Mouse (Mus musculus): ENCODE data around the gene Mfsd4a. TPM values are rescaled to one million over a fixed set of nuclear protein-coding genes. Genes with fewer than 3 reads are reported as not detected.

Mfsd4a gene
- polyA plus RNA-seq, 1 experiment from 2014 or later = 10.4 TPM

DNA sequence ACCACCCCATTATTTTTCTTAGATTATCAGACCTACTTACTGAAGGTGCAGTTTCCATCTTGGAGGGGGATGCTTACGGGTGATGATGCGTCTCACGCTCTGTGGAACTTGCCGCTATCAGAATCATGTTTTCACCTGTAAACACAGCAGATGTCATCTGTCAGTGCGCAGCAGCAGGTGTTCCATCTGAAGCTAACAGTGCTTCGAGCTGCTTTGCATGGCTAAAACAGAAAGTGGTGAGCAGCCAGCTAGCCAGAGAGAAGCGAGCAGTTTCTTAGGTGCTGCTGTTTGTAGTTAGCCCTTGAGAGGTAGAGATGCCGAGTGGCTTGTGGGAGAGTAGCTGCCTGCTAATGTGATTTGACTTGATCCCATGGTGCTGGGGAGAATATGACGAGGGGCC lies 39.4 kb downstream of the Mfsd4a start:
- ATAC-seq (ENCODE audit: low FRiP score) (no peak), DNase-seq (ENCODE audit: low spot score) (no peak)
- H3K27ac ChIP-seq = no peak overlapping the region
- no peaks in the 10 kb centered on the region for H3K4me1 ChIP-seq (replicated peaks; ENCODE audit: control insufficient read depth, insufficient read depth, low read length)
- H3K36me3 ChIP-seq (replicated peaks; ENCODE audit: control insufficient read depth, insufficient read depth) = peaks cover 64% of the 10 kb centered on the region
- H3K27me3 ChIP-seq (ENCODE audit: control insufficient read depth, insufficient read depth, low read length) = no peaks in the 10 kb centered on the region
- H3K4me3 ChIP-seq (replicated peaks; ENCODE audit: low read length) = no peak overlapping the region
- no peaks in the 10 kb centered on the region for H3K9me3 ChIP-seq (ENCODE audit: control insufficient read depth, low read length)
- 90% methylated on average over 9 of the region's 9 CpGs for WGBS
- H3K4me2 ChIP-seq (replicated peaks) = no peak overlapping the region
- no peak overlapping the region for H3K9ac ChIP-seq

DNA sequence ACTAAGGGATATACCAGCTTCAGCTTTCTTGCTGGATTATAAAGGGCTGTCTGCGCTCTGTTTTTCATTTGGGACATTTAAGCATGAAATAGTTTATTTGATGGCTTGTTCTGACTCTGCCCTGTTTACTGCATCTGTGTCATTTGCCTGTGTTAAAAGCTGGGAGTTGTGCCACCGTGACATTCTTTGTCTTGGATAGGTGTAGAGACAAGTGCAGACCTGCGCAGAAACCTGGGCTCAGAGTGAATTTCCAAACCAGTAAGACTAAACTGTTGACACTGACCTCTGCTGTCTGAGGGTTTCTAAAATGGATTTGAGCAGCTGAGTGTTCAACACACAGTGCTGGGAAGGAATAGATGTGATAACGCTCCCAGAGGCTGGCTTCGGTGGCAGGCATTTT lies 39.9 kb downstream of the Mfsd4a start:
- Histone ChIP-seq H3K27me3 (ENCODE audit: control insufficient read depth, insufficient read depth, low read length) (no peaks in the 10 kb centered on the region), H3K36me3 (replicated peaks; ENCODE audit: control insufficient read depth, insufficient read depth) (peaks cover 64% of the 10 kb centered on the region), H3K4me1 (replicated peaks; ENCODE audit: control insufficient read depth, insufficient read depth, low read length) (no peaks in the 10 kb centered on the region), H3K9me3 (ENCODE audit: control insufficient read depth, low read length) (no peaks in the 10 kb centered on the region), H3K4me2 (replicated peaks) (no peak overlapping the region), H3K4me3 (replicated peaks; ENCODE audit: low read length) (no peak overlapping the region), H3K27ac (no peak overlapping the region), H3K9ac (no peak overlapping the region)
- 93% methylated on average over 5 of the region's 5 CpGs for WGBS
- DNase-seq (ENCODE audit: low spot score) (no peak), ATAC-seq (ENCODE audit: low FRiP score) (no peak)

- Histone ChIP-seq H3K27ac (no peak overlapping the region), H3K27me3 (ENCODE audit: control insufficient read depth, insufficient read depth, low read length) (no peaks in the 10 kb centered on the region), H3K4me2 (replicated peaks) (no peak overlapping the region), H3K9ac (no peak overlapping the region), H3K36me3 (replicated peaks; ENCODE audit: control insufficient read depth, insufficient read depth) (peaks cover 66% of the 10 kb centered on the region), H3K9me3 (ENCODE audit: control insufficient read depth, low read length) (no peaks in the 10 kb centered on the region), H3K4me3 (replicated peaks; ENCODE audit: low read length) (no peak overlapping the region), H3K4me1 (replicated peaks; ENCODE audit: control insufficient read depth, insufficient read depth, low read length) (no peaks in the 10 kb centered on the region)
- ATAC-seq (ENCODE audit: low FRiP score) (no peak), DNase-seq (ENCODE audit: low spot score) (no peak)
- 87% methylated on average over 11 of the region's 11 CpGs for WGBS
Measured at GRCm38 (mm10) chr1:132026925-132027646, 40.8 kb downstream of the Mfsd4a start.

DNA sequence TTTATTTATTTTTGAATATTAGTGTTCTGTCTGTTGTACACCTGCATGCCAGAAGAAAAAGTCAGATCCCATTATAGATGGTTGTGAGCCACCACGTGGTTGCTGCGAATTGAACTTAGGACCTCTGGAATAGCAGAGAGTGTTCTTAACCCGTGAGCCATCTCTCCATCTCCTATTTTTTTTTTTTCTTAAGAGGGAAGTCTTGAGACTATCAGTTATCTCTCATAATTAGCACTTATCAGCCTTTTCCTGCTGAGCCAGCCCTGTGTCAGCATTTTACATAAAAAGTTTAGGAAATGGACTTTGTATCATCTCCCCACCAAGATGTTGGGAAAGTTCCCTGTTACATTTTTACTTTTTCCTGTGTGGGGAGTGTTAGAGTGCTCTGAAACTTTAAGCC lies 45.8 kb downstream of the Mfsd4a start:
- Histone ChIP-seq H3K36me3 (replicated peaks; ENCODE audit: control insufficient read depth, insufficient read depth) (peaks cover 89% of the 10 kb centered on the region), H3K9me3 (ENCODE audit: control insufficient read depth, low read length) (no peaks in the 10 kb centered on the region), H3K4me3 (replicated peaks; ENCODE audit: low read length) (no peak overlapping the region), H3K9ac (no peak overlapping the region), H3K27me3 (ENCODE audit: control insufficient read depth, insufficient read depth, low read length) (no peaks in the 10 kb centered on the region), H3K4me1 (replicated peaks; ENCODE audit: control insufficient read depth, insufficient read depth, low read length) (no peaks in the 10 kb centered on the region), H3K4me2 (replicated peaks) (no peak overlapping the region), H3K27ac (no peak overlapping the region)
- 90% methylated on average over 3 of the region's 3 CpGs for WGBS
- no peak for DNase-seq (ENCODE audit: low spot score)
- ATAC-seq (ENCODE audit: low FRiP score) = no peak

- no peaks in the 10 kb centered on the region for H3K4me1 ChIP-seq (replicated peaks; ENCODE audit: control insufficient read depth, insufficient read depth, low read length)
- no peaks in the 10 kb centered on the region for H3K9me3 ChIP-seq (ENCODE audit: control insufficient read depth, low read length)
- H3K4me3 ChIP-seq (replicated peaks; ENCODE audit: low read length) = no peak overlapping the region
- H3K36me3 ChIP-seq (replicated peaks; ENCODE audit: control insufficient read depth, insufficient read depth) = peaks cover 85% of the 10 kb centered on the region
- no peaks in the 10 kb centered on the region for H3K27me3 ChIP-seq (ENCODE audit: control insufficient read depth, insufficient read depth, low read length)
- WGBS = 96% methylated on average over 7 of the region's 7 CpGs
- no peak overlapping the region for H3K9ac ChIP-seq
- ATAC-seq (ENCODE audit: low FRiP score) (no peak), DNase-seq (ENCODE audit: low spot score) (no peak)
- H3K4me2 ChIP-seq (replicated peaks) = no peak overlapping the region
- H3K27ac ChIP-seq = no peak overlapping the region
Measured at GRCm38 (mm10) chr1:132019876-132020275, 48.0 kb downstream of the Mfsd4a start.

GRCm38 (mm10) chr1:132016691-132017090 lies 51.2 kb downstream of the Mfsd4a start:
- Histone ChIP-seq H3K27me3 (ENCODE audit: control insufficient read depth, insufficient read depth, low read length) (no peaks in the 10 kb centered on the region), H3K9me3 (ENCODE audit: control insufficient read depth, low read length) (no peaks in the 10 kb centered on the region), H3K36me3 (replicated peaks; ENCODE audit: control insufficient read depth, insufficient read depth) (peaks cover 54% of the 10 kb centered on the region), H3K27ac (no peak overlapping the region), H3K4me2 (replicated peaks) (no peak overlapping the region), H3K9ac (no peak overlapping the region), H3K4me1 (replicated peaks; ENCODE audit: control insufficient read depth, insufficient read depth, low read length) (no peaks in the 10 kb centered on the region), H3K4me3 (replicated peaks; ENCODE audit: low read length) (no peak overlapping the region)
- 97% methylated on average over 1 of the region's 1 CpGs for WGBS
- no peak for DNase-seq (ENCODE audit: low spot score)
- ATAC-seq (ENCODE audit: low FRiP score) = no peak

- DNase-seq (ENCODE audit: low spot score) = no peak
Measured at GRCm38 (mm10) chr1:132014800-132015199, 53.1 kb downstream of the Mfsd4a start.

GRCm38 (mm10) chr1:132012861-132013260 lies 55.0 kb downstream of the Mfsd4a start:
- Histone ChIP-seq H3K4me3 (replicated peaks; ENCODE audit: low read length) (no peak overlapping the region), H3K4me1 (replicated peaks; ENCODE audit: control insufficient read depth, insufficient read depth, low read length) (peaks cover 16% of the 10 kb centered on the region), H3K27ac (no peak overlapping the region), H3K27me3 (ENCODE audit: control insufficient read depth, insufficient read depth, low read length) (no peaks in the 10 kb centered on the region), H3K36me3 (replicated peaks; ENCODE audit: control insufficient read depth, insufficient read depth) (peaks cover 16% of the 10 kb centered on the region), H3K9ac (no peak overlapping the region), H3K9me3 (ENCODE audit: control insufficient read depth, low read length) (no peaks in the 10 kb centered on the region), H3K4me2 (replicated peaks) (no peak overlapping the region)
- WGBS = 82% methylated on average over 8 of the region's 8 CpGs
- DNase-seq (ENCODE audit: low spot score) (no peak), ATAC-seq (ENCODE audit: low FRiP score) (no peak)

More at GRCm38 (mm10) chr1:132014800-132015199, 53.1 kb downstream of the Mfsd4a start:
- 90% methylated on average over 1 of the region's 1 CpGs for WGBS
- Histone ChIP-seq H3K9me3 (ENCODE audit: control insufficient read depth, low read length) (no peaks in the 10 kb centered on the region), H3K9ac (no peak overlapping the region), H3K27me3 (ENCODE audit: control insufficient read depth, insufficient read depth, low read length) (no peaks in the 10 kb centered on the region), H3K27ac (no peak overlapping the region), H3K4me1 (replicated peaks; ENCODE audit: control insufficient read depth, insufficient read depth, low read length) (peaks cover 2% of the 10 kb centered on the region; the same call in 1 of the 2 replicates), H3K36me3 (replicated peaks; ENCODE audit: control insufficient read depth, insufficient read depth) (peaks cover 35% of the 10 kb centered on the region), H3K4me2 (replicated peaks) (no peak overlapping the region), H3K4me3 (replicated peaks; ENCODE audit: low read length) (no peak overlapping the region)
- ATAC-seq (ENCODE audit: low FRiP score) = no peak

GRCm38 (mm10) chr1:132011785-132012184 lies 56.1 kb downstream of the Mfsd4a start:
- 82% methylated on average over 2 of the region's 2 CpGs for WGBS
- DNase-seq (ENCODE audit: low spot score) = no peak
- no peak overlapping the region for H3K4me3 ChIP-seq (replicated peaks; ENCODE audit: low read length)
- peaks cover 18% of the 10 kb centered on the region for H3K4me1 ChIP-seq (replicated peaks; ENCODE audit: control insufficient read depth, insufficient read depth, low read length)
- no peak overlapping the region for H3K4me2 ChIP-seq (replicated peaks)
- no peak overlapping the region for H3K27ac ChIP-seq
- H3K27me3 ChIP-seq (ENCODE audit: control insufficient read depth, insufficient read depth, low read length) = no peaks in the 10 kb centered on the region
- H3K9me3 ChIP-seq (ENCODE audit: control insufficient read depth, low read length) = no peaks in the 10 kb centered on the region
- H3K9ac ChIP-seq = no peak overlapping the region
- ATAC-seq (ENCODE audit: low FRiP score) = no peak
- H3K36me3 ChIP-seq (replicated peaks; ENCODE audit: control insufficient read depth, insufficient read depth) = peaks cover 12% of the 10 kb centered on the region
